Mouse (Mus musculus) neural tube, embryonic 15.5 days (tissue): ENCODE measurements around the gene Tmem214. TPM values are rescaled to one million over a fixed set of nuclear protein-coding genes. Genes with fewer than 3 reads are reported as not detected.

Experiments used
- ATAC-seq: fragments of 200-750 bp; cut with Nextera tagmentation; 2 replicates; pipeline ENCODE4 v1.8.0; 2017; ENCODE audit warnings: mild to moderate bottlenecking, moderate TSS enrichment, moderate library complexity; ENCODE audit not compliant: low FRiP score
- H3K27ac ChIP-seq: fragments of 300-500 bp; sonication (generic); replicated peaks from 2 replicates; pipeline ENCODE4 v1.5.1; 2015; ENCODE audit warnings: mild to moderate bottlenecking, inconsistent platforms
- H3K27me3 ChIP-seq: fragments of 300-500 bp; sonication (generic); replicated peaks from 2 replicates; pipeline ENCODE4 v1.6.1; 2015; ENCODE audit warnings: inconsistent platforms
- H3K36me3 ChIP-seq: fragments of 300-500 bp; sonication (generic); 2 replicates; pipeline ENCODE4 v1.6.1; 2015; ENCODE audit warnings: inconsistent platforms
- H3K4me1 ChIP-seq: fragments of 300-500 bp; sonication (generic); 2 replicates; pipeline ENCODE4 v1.6.1; 2015; ENCODE audit warnings: inconsistent platforms
- H3K4me2 ChIP-seq: fragments of 300-500 bp; sonication (generic); 2 replicates; pipeline ENCODE4 v1.6.1; 2015; ENCODE audit warnings: inconsistent platforms, mild to moderate bottlenecking, moderate library complexity
- H3K4me3 ChIP-seq: fragments of 300-500 bp; sonication (generic); replicated peaks from 2 replicates; pipeline ENCODE4 v1.5.1; 2015; ENCODE audit warnings: mild to moderate bottlenecking, inconsistent platforms
- H3K9ac ChIP-seq: fragments of 300-500 bp; sonication (generic); replicated peaks from 2 replicates; pipeline ENCODE4 v1.6.1; 2015; ENCODE audit warnings: mild to moderate bottlenecking, inconsistent platforms
- H3K9me3 ChIP-seq: fragments of 300-500 bp; sonication (generic); replicated peaks from 2 replicates; pipeline ENCODE4 v1.6.1; 2016; ENCODE audit warnings: inconsistent platforms
- WGBS: fragments of 180-500 bp; shearing (Covaris S2); methylation state at CpG from one replicate; pipeline ENCODE4 v1.1.7; 2015; ENCODE audit warnings: mixed read lengths; 5-methylcytosine and 5-hydroxymethylcytosine counted together
- polyA plus RNA-seq: library from polyadenylated mRNA; unstranded; fragments of >200 nt; fragmentation: Nextera tagmentation; extraction: Ambion mirVana; gene quantifications from 2 replicates; pipeline ENCODE4 v1.2.1, GENCODE M21; 2015

Tmem214 gene
- polyA plus RNA-seq, 1 experiment from 2014 or later = 71.2 TPM

GRCm38 (mm10) chr5:30916841-30917240 lies 49.0 kb downstream of the Tmem214 start:
- no peak overlapping the region for H3K9ac ChIP-seq
- no peaks in the 10 kb centered on the region for H3K27me3 ChIP-seq
- WGBS = 98% methylated on average over 9 of the region's 9 CpGs
- ATAC-seq = no peak
- no peak overlapping the region for H3K4me3 ChIP-seq
- H3K27ac ChIP-seq = no peak overlapping the region
- H3K4me1 ChIP-seq = peaks cover 41% of the 10 kb centered on the region
- no peaks in the 10 kb centered on the region for H3K36me3 ChIP-seq
- no peak overlapping the region for H3K4me2 ChIP-seq
- no peaks in the 10 kb centered on the region for H3K9me3 ChIP-seq

- Histone ChIP-seq H3K4me2 (no peak overlapping the region), H3K27ac (no peak overlapping the region), H3K27me3 (no peaks in the 10 kb centered on the region), H3K9me3 (no peaks in the 10 kb centered on the region), H3K4me3 (no peak overlapping the region), H3K36me3 (no peaks in the 10 kb centered on the region), H3K9ac (no peak overlapping the region), H3K4me1 (peaks cover 44% of the 10 kb centered on the region)
- ATAC-seq = no peak
- WGBS = 90% methylated on average over 11 of the region's 11 CpGs
Measured at GRCm38 (mm10) chr5:30917348-30917747, 49.5 kb downstream of the Tmem214 start.

GRCm38 (mm10) chr5:30917891-30918670 lies 50.3 kb downstream of the Tmem214 start:
- Histone ChIP-seq H3K9me3 (no peaks in the 10 kb centered on the region), H3K36me3 (no peaks in the 10 kb centered on the region), H3K4me3 (no peak overlapping the region), H3K9ac (no peak overlapping the region), H3K4me1 (peaks cover 42% of the 10 kb centered on the region), H3K27ac (no peak overlapping the region), H3K4me2 (no peak overlapping the region), H3K27me3 (no peaks in the 10 kb centered on the region)
- no peak for ATAC-seq
- WGBS = 88% methylated on average over 31 of the region's 31 CpGs

GRCm38 (mm10) chr5:30918691-30919090 lies 50.9 kb downstream of the Tmem214 start:
- Histone ChIP-seq H3K4me3 (no peak overlapping the region), H3K9ac (no peak overlapping the region), H3K27me3 (no peaks in the 10 kb centered on the region), H3K4me2 (no peak overlapping the region), H3K4me1 (peaks cover 40% of the 10 kb centered on the region), H3K9me3 (no peaks in the 10 kb centered on the region), H3K36me3 (no peaks in the 10 kb centered on the region), H3K27ac (no peak overlapping the region)
- 81% methylated on average over 8 of the region's 8 CpGs for WGBS
- ATAC-seq = no peak

- H3K4me1 ChIP-seq = peaks cover 40% of the 10 kb centered on the region
- no peaks in the 10 kb centered on the region for H3K36me3 ChIP-seq
- ATAC-seq = no peak
- H3K9ac ChIP-seq = no peak overlapping the region
- H3K9me3 ChIP-seq = no peaks in the 10 kb centered on the region
- 61% methylated on average over 11 of the region's 11 CpGs for WGBS
- H3K27ac ChIP-seq = 0 out of 2 replicates have a peak overlapping the region, but pooled peaks have one; percentile 9
- no peak overlapping the region for H3K4me3 ChIP-seq
- no peaks in the 10 kb centered on the region for H3K27me3 ChIP-seq
- peak overlapping the region; percentile 91; the same call in 1 of the 2 replicates for H3K4me2 ChIP-seq
Measured at GRCm38 (mm10) chr5:30919831-30920614, 52.2 kb downstream of the Tmem214 start.

GRCm38 (mm10) chr5:30920621-30921020 lies 52.8 kb downstream of the Tmem214 start:
- WGBS = 61% methylated on average over 19 of the region's 19 CpGs
- Histone ChIP-seq H3K4me1 (peaks cover 37% of the 10 kb centered on the region), H3K4me2 (peak overlapping the region; percentile 91), H3K9ac (no peak overlapping the region), H3K27ac (no peak overlapping the region), H3K27me3 (no peaks in the 10 kb centered on the region), H3K36me3 (no peaks in the 10 kb centered on the region), H3K4me3 (no peak overlapping the region), H3K9me3 (no peaks in the 10 kb centered on the region)
- no peak for ATAC-seq

GRCm38 (mm10) chr5:30921256-30922033 lies 53.6 kb downstream of the Tmem214 start, which contains the start of gene Khk:
TSS of gene Khk (plus strand) at chr5:30921431.
- Histone ChIP-seq H3K4me3 (peak within 1 kb of the TSS; percentile 57), H3K4me2 (peak within 1 kb of the TSS; percentile 91), H3K4me1 (peaks cover 29% of the 10 kb centered on the region), H3K9ac (peak within 1 kb of the TSS; percentile 64), H3K36me3 (no peaks in the 10 kb centered on the region), H3K9me3 (no peaks in the 10 kb centered on the region), H3K27ac (peak within 1 kb of the TSS; percentile 76), H3K27me3 (no peaks in the 10 kb centered on the region)
- ATAC-seq = peak; percentile 74
- WGBS = 1% methylated on average over 36 of the region's 40 CpGs

- WGBS = 75% methylated on average over 10 of the region's 10 CpGs
- Histone ChIP-seq H3K36me3 (no peaks in the 10 kb centered on the region), H3K9me3 (no peaks in the 10 kb centered on the region), H3K4me2 (peak overlapping the region; percentile 91), H3K27me3 (no peaks in the 10 kb centered on the region), H3K9ac (peak overlapping the region; percentile 64), H3K27ac (no peak overlapping the region), H3K4me1 (peaks cover 30% of the 10 kb centered on the region), H3K4me3 (peak overlapping the region; percentile 57)
- no peak for ATAC-seq
Measured at GRCm38 (mm10) chr5:30922581-30923041, 54.8 kb downstream of the Tmem214 start.

- H3K4me2 ChIP-seq = no peak overlapping the region
- H3K9ac ChIP-seq = no peak overlapping the region
- H3K4me3 ChIP-seq = no peak overlapping the region
- 92% methylated on average over 6 of the region's 6 CpGs for WGBS
- ATAC-seq = no peak
- no peaks in the 10 kb centered on the region for H3K9me3 ChIP-seq
- no peaks in the 10 kb centered on the region for H3K36me3 ChIP-seq
- peaks cover 35% of the 10 kb centered on the region for H3K4me1 ChIP-seq
- no peak overlapping the region for H3K27ac ChIP-seq
- H3K27me3 ChIP-seq = no peaks in the 10 kb centered on the region
Measured at GRCm38 (mm10) chr5:30923119-30923518, 55.3 kb downstream of the Tmem214 start.

GRCm38 (mm10) chr5:30924614-30925013 lies 56.8 kb downstream of the Tmem214 start:
- Histone ChIP-seq H3K36me3 (no peaks in the 10 kb centered on the region), H3K27ac (no peak overlapping the region), H3K9me3 (no peaks in the 10 kb centered on the region), H3K9ac (no peak overlapping the region), H3K4me1 (peaks cover 37% of the 10 kb centered on the region), H3K4me2 (no peak overlapping the region), H3K27me3 (no peaks in the 10 kb centered on the region), H3K4me3 (no peak overlapping the region)
- no peak for ATAC-seq
- WGBS = 76% methylated on average over 8 of the region's 8 CpGs

GRCm38 (mm10) chr5:30925217-30925616 lies 57.4 kb downstream of the Tmem214 start:
- H3K9ac ChIP-seq = no peak overlapping the region
- no peaks in the 10 kb centered on the region for H3K27me3 ChIP-seq
- H3K9me3 ChIP-seq = no peaks in the 10 kb centered on the region
- 92% methylated on average over 5 of the region's 5 CpGs for WGBS
- ATAC-seq = no peak
- no peaks in the 10 kb centered on the region for H3K36me3 ChIP-seq
- H3K4me1 ChIP-seq = peaks cover 33% of the 10 kb centered on the region
- no peak overlapping the region for H3K4me2 ChIP-seq
- no peak overlapping the region for H3K4me3 ChIP-seq
- H3K27ac ChIP-seq = no peak overlapping the region
